Mouse (Mus musculus) adrenal gland, postnatal 4 days (tissue): ENCODE data around the gene Map2k6. TPM values are rescaled to one million over a fixed set of nuclear protein-coding genes. Genes with fewer than 3 reads are reported as not detected.

Source experiments
- DNase-seq, 2 experiments: peaks; one replicate each; pipeline ENCODE4 v3.0.0; 2021 to 2022; ENCODE audit warnings: low spot score in 2 of 2, mixed read lengths in 2 of 2
- total RNA-seq, 2 experiments: library from RNA; stranded (reverse); gene quantifications; 2 replicates each; pipeline ENCODE4 v1.2.3; 2021

Gene Map2k6
- total RNA-seq, 2 experiments from 2014 or later: 14.1 to 16.2 TPM

- no peak for DNase-seq
Measured at GRCm38 (mm10) chr11:110450091-110450757, 51.3 kb downstream of the Map2k6 start.

DNA sequence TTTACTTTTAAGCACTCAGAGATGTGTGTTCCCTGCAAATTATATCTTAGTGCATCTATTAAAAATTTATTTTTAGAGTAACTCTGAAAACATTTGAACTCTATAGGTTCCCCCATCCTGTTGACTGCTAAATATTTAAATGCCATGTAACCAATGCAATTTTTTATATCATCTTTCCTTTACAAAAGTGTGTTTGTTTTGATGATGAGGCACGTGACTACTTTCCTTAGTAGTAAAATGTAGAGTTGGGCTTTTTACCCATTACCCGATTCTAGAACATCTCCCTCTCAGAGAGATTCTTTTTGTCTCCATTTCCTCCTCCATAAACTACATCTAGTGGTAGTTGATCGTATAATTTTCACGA is 51.8 kb downstream of the Map2k6 start:
- no peak for DNase-seq

GRCm38 (mm10) chr11:110451590-110451989 is 52.7 kb downstream of the Map2k6 start:
- DNase-seq: no peak

GRCm38 (mm10) chr11:110453445-110454154 is 54.7 kb downstream of the Map2k6 start:
- no peak for DNase-seq

DNA sequence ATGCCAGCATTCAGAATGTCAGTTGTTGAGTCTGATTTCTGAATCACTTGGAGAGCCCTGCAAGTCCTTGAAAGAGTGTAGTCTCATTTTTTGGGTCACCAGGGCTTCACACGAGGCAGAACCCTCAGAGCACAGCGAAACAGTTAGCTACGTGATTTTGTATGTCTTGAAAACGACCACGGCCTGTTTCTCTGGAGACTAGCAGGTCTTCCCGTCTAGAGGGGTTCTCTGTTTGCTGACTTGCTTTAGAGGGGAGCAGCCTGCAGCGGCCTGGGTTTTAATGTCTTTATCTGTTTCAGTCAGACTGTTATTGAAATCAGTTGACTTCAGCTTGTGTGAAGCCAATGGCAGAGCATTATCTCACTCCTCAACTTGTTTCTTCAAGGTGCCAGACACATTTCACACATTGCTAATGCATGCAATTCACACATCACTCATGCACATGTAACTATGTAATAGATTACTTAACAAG is 58.6 kb downstream of the Map2k6 start:
- DNase-seq: no peak

DNA sequence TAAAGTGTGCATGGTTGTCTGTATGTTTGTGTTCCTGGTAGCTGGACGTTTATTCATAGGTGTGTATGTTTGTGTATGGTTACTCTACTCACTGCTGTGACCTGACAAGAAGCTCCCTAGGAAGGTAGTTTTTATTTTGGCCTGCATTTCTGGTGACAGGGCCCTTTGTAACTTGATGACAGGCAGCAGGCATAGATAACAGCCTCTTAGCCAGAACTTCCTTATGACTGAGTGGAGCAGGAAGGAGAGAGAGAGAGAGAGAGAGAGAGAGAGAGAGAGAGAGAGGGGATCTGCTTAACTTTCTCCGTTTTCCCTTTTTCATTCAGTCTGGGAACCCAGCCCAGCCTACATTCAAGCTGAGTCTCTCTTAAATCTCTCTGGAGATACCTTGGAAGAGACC is 61.6 kb downstream of the Map2k6 start:
- DNase-seq: no peak

DNA sequence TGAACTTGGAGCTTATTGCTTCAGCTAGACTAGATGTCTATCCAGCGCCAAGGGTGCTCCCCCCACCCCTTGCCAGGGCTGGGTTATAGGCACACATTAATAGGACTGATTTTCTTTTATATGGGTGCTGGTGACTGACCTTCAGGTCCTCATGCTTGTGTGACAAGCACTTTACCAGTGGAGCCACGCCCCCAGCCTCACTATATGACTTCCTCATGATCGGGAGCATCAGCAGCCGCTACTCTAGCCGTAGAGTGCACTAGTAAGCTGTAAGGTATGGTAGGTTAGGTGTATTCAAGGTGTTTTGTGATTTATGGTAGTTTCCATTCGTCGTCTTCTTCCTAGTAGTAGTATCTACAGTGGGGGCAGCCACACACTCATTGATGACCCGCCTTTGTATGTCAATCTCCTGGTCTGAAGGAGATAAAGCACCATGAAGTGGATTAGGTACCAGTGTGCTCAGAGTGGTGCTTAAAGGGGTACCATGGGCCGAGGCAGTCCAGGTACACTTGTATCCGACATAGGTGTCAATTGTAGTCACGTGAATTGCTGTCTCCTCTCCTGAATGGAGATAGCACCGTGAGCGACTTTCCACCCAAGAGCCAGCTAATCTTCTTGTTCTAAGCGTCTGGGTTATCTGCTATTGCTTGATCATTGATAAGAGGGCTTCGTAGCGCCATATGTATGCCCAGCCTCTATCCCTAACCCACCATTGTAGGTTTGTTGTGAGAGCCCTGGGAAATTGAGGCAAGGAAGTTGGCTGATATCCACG is 62.8 kb downstream of the Map2k6 start:
- no peak for DNase-seq

DNA sequence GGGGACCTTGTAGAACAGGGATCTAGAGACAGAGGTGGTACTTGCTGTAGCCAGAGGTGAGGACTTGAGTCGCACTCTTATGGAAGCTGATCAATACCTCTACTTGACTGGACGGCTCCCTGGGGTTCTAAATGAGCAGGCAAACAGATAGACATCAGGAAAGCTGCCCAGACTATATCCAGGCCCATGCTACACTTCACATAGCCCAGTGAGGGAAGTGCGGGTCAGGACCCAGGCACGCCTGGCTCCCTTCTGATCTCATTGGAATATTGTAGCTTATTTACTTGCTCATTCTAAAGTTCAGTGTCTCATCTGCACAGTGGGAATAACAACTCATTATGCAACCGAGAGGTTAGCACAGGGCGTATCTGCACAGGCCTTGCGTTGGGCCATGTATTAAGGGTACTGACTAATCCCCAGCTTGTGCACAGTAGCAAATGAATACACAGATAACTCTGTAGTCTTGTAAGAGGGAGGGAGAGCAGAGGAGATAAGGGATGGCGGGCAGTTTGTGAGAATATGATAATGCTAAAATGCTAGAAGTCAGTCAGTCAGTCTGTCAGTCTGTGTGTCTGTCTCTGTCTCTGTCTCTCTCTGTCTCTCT is 64.2 kb downstream of the Map2k6 start:
- DNase-seq: no peak

- no peak for DNase-seq
Measured at GRCm38 (mm10) chr11:110463801-110464200, 64.9 kb downstream of the Map2k6 start.

- DNase-seq: no peak
Measured at GRCm38 (mm10) chr11:110469054-110469453, 70.1 kb downstream of the Map2k6 start.

GRCm38 (mm10) chr11:110470561-110471273 is 71.8 kb downstream of the Map2k6 start:
- DNase-seq: no peak

DNA sequence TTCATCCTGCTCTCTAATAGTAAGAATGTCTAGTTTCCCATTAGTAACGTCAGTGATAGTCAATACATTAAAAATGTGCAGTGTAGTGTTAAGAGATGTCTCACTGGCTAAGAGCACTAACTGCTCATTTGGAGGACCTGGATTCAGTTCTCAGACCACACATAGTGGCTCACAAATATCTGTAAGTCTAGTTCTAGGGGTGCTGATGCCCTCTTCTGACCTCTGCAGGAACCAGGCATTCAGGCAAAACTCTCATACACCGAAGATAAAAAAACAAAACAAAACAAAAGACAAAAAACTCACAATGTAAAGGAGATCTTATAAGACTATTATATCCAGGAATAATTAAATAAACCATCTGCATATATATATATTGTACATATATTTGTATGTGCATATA is 72.4 kb downstream of the Map2k6 start:
- no peak for DNase-seq

DNA sequence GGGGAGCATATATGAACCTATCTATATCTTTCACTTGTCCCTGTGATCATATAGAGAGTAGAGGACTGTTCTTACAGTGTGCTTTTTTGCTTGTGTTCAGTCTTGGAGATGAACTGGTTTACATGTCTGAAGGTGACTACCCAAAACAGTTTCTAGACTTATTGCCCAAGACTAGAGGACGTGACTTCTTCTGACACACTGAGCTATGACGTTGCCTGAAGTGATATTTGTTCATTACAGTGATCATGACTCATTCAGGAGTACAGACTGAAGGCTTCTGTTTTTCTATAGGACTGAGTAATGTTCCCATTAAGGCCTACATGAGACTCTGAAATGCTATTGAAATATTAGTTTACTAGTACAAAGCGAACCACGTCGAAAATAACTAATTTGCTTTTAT is 73.2 kb downstream of the Map2k6 start:
- DNase-seq: no peak

DNA sequence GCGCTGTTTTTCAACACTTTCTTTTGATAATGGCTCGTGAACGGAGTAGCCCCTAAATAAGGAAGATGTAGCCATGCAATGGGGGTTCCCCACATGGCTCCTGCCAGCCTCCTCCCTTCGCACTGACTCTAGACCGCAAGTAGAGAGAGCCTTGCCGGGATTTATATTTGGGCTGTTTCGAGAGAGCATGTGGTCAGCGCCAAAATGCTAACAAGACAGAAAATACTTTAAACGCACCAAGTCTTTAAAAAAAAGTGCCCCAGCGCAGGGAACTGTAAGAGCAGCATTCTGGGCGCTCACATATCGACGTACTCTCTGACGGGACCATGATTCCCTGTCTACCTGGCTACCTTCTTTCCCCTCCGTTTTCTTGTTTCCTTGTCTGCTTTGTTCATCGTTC is 74.6 kb downstream of the Map2k6 start:
- no peak for DNase-seq

DNA sequence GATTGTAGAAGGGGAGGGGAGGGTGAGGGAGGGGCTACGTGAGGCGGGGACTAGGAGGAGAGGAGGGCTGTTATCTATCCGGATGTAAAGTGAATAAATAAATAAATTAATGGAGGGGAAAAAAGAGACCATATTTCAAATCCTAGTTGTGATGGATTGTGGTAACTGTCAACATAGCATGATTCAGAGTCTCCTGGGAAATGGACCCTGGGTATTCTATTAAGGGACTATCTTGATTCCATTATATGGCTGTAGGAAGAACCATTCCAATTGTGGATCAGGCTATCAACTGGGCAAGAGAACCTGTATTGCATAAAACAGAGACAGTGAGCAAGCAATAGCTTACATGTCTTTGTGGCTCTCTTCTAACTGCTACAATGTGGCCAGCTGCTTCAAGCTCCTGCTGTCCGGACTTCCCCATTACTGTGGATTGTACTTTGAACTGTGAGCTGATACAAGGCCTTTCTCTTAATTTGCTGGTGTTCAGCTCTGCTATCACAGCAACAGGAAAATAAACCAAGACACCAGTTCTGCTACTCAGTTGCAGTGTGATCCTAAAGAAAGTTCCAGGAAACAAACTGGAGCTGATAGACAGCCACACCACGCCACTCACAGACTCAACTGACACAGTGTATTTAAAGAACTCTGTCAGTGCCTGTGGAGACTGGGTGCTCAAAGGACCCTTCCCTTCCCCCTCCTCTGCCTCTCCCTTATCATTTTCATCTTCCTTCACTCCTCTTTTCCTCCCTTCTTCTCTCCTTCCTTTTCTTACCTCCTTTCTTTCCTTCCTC is 77.6 kb downstream of the Map2k6 start:
- no peak for DNase-seq

DNA sequence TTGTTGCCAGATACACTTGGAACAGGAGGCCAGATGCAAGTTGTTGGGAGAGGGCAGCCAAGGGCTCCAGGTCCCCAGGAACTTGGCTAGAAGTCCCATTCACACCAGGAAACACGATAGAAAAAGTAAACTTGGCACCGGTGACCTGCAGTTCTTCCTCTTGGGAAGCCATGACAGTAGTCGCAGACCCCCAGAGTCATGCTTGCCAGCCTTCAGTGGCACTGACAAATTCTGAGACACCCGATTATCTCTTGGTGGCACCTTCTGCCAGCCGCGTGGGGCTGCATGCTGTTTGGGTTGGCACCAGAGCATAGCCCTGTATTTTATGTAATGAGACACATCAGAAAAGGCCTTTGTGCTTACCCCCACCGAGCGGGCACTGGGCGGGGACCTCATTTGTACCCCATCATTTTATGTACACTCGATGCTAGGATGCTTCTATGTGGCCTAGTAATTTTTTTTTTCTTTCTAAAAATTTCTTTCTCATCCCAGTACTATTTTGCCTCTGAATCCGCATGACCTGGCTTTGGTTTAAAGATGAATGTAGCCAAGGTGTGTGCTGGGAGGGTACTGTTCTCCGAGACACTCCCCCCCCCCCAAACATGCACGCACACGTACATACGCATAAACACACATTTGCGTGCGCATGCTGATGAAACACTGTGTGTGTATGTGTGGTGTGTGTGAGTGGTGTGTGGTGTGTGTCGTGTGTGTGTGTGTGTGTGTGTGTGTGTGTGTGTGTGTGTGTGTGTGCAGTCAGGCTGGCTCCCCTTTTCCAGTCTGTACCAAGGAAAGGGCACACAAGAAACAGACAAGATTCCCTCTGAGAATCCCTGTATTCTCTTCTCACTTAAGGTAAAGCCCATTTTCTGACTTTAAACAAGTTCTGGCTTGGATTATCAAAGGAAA is 79.3 kb downstream of the Map2k6 start:
- DNase-seq: no peak

DNA sequence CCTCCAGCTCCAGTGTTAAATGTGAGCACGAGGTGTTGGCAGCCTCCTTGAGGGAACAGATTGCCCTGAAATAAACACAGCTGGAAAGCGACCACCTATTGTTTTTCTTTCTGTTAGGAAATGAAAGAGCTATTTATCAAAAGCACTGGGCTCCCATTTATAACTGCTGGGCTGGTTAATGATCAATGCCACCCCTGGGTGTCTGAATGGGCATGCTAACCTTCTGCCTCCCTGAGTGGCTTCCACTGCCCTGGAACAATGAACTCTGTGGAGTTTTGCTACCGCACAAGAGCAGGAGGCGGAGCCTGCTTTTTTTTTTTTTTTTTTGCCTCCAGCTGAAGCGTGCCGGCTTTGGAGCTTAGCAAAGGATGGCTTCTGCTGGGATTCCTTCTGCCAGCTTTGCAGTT is 80.1 kb downstream of the Map2k6 start:
- no peak for DNase-seq

- DNase-seq: no peak
Measured at GRCm38 (mm10) chr11:110481406-110481805, 82.5 kb downstream of the Map2k6 start.

- no peak for DNase-seq
Measured at GRCm38 (mm10) chr11:110482176-110482575, 83.3 kb downstream of the Map2k6 start.
